Mouse (Mus musculus) thymus, adult 2 months (tissue): ENCODE measurements around the gene Isyna1.

ENCODE experiments used
- CTCF ChIP-seq: fragments of 200-500 bp; IDR thresholded peaks from 2 replicates; pipeline ENCODE4 v1.5.1; 2012; ENCODE audit warnings: mild to moderate bottlenecking, control low read depth, low read length, moderate library complexity, borderline replicate concordance; ENCODE audit not compliant: control insufficient read depth, poor library complexity, insufficient read depth; ENCODE audit errors: extremely low read depth
- POLR2A ChIP-seq: fragments of 200-500 bp; IDR thresholded peaks from 2 replicates; pipeline ENCODE4 v1.6.1; 2012; ENCODE audit warnings: mild to moderate bottlenecking, low read length, control low read depth, moderate library complexity; ENCODE audit not compliant: control insufficient read depth, poor library complexity, insufficient read depth; ENCODE audit errors: extremely low read depth

DNA sequence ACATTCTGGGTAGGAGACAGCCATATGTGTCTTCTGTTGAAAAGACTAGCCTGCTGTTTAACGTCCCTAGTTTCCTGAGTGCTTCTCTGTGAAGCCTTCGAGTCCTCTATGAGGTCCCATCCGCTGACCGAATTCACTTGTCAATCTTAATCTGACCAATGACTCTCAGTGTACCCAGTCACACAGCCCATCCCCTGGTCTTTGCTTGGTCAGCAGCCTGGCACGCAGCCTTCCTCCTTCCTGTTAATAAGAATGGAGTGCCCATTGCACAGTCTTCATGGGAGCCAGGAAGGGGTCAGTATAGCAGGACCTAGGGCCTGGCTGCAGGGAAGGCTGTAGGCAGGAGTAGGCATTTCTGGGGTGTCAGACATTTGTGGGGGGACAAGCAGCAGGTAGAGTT lies 20.3 kb downstream of the Isyna1 start:
- no peak for TF ChIP-seq POLR2A
- no peak for TF ChIP-seq CTCF
